Mouse (Mus musculus) left cerebral cortex, postnatal 36 days (tissue): ENCODE measurements around the gene Cacna2d1. TPM values are rescaled to one million over a fixed set of nuclear protein-coding genes. Genes with fewer than 3 reads are reported as not detected.

Experiments used
- DNase-seq, 2 experiments: peaks; one replicate each; pipeline ENCODE4 v3.0.0; 2021 to 2022; ENCODE audit warnings: low spot score in 2 of 2, mixed read lengths in 1 of 2
- intact Hi-C: fragments of 180-260 bp; cut with DNase I; formaldehyde crosslinking; loops from one replicate; pipeline ENCODE4 v1.15.1; 2025
- total RNA-seq, 2 experiments: library from RNA; stranded (reverse); gene quantifications; 2 replicates each; pipeline ENCODE4 v1.2.3; 2021

Cacna2d1 gene
- total RNA-seq, 2 experiments from 2014 or later = 187 to 210 TPM

- no peak for DNase-seq
- intact Hi-C loops = no loop called here
These were observed 301.4 kb downstream of the Cacna2d1 start for GRCm38 (mm10) chr5:16235864-16236263.

- no peak for DNase-seq
- intact Hi-C loops = no loop called here
These were observed 302.1 kb downstream of the Cacna2d1 start for GRCm38 (mm10) chr5:16236608-16237007.

DNA sequence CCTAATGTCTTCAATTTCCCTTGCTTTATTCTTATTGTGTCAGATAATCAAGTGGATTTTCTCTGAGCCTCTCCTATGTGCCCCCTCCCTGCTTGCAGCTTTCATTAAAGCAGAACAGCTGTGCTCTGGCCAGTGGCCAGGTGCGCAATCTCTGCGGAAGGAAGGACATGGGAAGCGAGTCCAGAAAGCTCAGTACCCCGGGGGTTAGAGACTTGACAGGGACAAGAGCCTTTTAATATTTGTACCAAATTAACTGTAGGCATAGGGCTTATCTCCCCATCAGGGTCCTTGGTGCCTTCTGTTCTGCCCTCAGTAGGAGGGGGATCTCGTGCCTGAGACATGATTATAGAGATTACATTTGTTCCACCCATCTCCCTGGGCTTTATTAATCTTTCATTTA, 303.5 kb downstream of the Cacna2d1 start:
- no peak for DNase-seq
- intact Hi-C loops = no loop called here

DNA sequence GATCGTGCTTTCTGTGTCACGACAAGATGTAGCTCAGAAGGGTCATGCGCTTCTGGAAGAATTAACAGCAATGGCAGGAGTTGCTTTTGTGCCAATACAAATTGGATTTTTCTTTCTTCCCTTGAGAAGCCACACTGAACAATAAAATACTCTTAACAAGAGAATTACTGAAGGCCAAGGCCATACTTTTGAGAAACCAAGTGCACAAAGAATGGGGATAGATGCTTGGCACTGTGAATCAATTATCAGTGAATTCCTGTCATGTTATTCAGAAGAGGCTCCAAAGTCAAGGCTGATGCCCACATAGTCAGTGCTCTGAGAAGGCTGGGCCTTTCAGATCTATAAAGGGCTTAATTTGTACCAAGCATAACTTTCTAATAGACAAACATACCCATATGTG, 305.8 kb downstream of the Cacna2d1 start:
- DNase-seq = no peak
- intact Hi-C loops = no loop called here

GRCm38 (mm10) chr5:16243599-16243998, 309.1 kb downstream of the Cacna2d1 start:
- no peak for DNase-seq
- intact Hi-C loops = no loop called here

DNA sequence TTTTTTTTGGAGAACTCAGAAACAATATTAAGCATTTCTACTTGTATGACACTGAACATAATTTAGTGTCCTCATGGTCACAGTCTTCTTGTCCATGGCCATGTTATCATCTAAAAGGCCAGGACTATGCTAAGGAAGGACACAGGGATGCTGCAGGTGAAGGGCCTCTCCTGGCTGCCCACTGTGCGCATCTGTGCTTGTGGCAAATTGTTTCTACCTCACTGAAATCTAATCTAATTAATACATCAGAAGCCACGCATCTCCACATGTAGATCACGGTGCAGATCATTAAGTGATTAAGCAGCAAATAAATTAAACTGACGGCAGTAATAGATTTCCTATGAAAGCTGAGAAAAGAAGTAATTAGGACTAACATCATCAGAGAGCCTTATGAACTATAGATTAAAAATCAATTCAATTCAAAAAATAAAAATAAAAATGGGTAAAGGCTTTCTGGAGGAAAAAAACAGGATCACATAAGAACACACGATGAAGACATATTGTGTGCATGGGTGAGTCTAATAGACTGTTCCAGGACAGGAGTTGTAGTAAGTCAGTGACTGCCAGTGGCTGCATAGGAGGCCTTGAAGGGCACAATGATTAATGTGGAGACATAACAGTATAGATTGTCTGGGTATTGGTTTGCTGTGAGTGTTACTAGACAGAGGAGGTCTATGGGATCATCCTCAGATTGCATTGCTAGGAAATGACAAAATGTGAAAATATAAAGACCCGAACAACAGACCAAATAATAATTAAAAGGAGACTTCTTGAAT, 318.4 kb downstream of the Cacna2d1 start:
- intact Hi-C loops = no loop called here
- no peak for DNase-seq

GRCm38 (mm10) chr5:16253768-16254167, 319.3 kb downstream of the Cacna2d1 start:
- intact Hi-C loops = no loop called here
- no peak for DNase-seq

- intact Hi-C loops = no loop called here
- peak in 1 of 2 experiments; percentile 8 for DNase-seq
These were observed 330.9 kb downstream of the Cacna2d1 start for GRCm38 (mm10) chr5:16265385-16265784.

DNA sequence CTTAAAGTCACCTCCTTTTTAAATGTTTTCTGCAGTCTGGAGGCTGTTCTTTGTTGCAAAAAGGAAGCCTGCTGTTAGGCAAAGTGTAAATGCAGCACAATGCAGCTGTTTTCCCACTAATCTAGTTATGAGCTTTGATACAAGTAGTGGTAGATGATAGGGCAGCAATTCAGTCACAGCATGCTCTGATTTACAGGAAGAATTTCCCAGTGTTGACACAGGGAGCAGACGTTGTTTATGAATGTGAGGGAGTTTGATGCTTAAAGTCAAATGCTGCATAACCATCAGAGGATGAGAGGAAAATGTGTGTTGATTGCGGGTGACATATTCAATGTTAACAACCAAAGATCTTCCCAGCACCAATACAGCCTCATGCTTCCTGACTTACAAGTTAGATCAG, 342.6 kb downstream of the Cacna2d1 start:
- intact Hi-C loops = loop anchor here (10.0 kb wide), 1 partner anchor 132 kb away; no protein-coding TSS in a partner anchor

GRCm38 (mm10) chr5:16281229-16281628, 346.7 kb downstream of the Cacna2d1 start:
- DNase-seq = no peak
- intact Hi-C loops = no loop called here

More for the DNA sequence above, 342.6 kb downstream of the Cacna2d1 start:
- no peak for DNase-seq

- intact Hi-C loops = loop anchor here (10.0 kb wide), 1 partner anchor 358 kb away; the partner anchor contains the start of gene Cacna2d1
- DNase-seq = no peak
These were observed 358.7 kb downstream of the Cacna2d1 start for GRCm38 (mm10) chr5:16293223-16293622.

- intact Hi-C loops = loop anchor here (10.0 kb wide), 1 partner anchor 359 kb away; the partner anchor contains the start of gene Cacna2d1
- DNase-seq = no peak
These were observed 359.3 kb downstream of the Cacna2d1 start for GRCm38 (mm10) chr5:16293825-16294224.

DNA sequence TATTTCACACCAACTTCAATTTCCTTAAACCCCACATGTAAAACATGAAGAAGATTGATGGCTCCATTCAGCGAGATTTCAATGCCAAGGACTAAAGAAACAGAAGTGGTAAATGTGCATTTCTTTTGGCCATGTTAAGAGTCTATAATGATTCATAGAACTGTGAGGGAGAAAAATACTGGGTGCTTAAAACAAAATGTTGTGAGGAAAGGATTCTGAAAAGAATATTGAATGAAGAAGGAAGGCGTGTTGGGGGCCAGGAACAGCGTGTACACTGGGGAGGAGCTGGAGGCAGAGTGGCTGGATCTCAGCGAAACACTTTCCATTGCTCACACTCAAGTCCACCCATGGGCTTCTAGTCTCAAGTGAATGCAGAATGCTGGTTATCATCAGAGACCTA, 360.2 kb downstream of the Cacna2d1 start:
- DNase-seq = no peak
- intact Hi-C loops = loop anchor here (5.0 to 10.0 kb wide), 2 partner anchors 360 to 457 kb away; partner anchors contain the start of gene Cacna2d1

- intact Hi-C loops = loop anchor here (5.0 to 10.0 kb wide), 2 partner anchors 362 to 460 kb away; partner anchors contain the start of gene Cacna2d1
- peak in 1 of 2 experiments; percentile 9 for DNase-seq
These were observed 362.8 kb downstream of the Cacna2d1 start for GRCm38 (mm10) chr5:16297170-16297771.

DNA sequence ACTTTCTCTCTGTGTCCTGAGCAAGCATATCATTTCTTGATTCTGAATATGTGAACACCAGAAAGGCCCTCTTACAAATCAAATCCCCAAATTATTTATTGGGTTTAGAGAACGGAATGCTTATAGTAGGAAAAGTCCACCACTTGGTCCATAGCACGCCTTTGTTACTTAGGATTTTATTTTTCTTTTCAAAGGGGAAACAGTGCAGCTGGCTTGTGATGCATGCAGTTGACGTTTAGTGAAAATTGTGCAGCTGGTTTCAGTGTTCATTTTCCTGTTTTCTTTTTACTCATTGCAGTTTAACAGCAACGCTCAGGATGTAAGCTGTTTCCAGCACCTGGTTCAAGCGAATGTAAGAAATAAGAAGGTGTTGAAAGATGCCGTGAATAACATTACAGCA, 365.1 kb downstream of the Cacna2d1 start:
- intact Hi-C loops = loop anchor here (5.0 to 10.0 kb wide), 2 partner anchors 365 to 462 kb away; partner anchors contain the start of gene Cacna2d1
- no peak for DNase-seq

DNA sequence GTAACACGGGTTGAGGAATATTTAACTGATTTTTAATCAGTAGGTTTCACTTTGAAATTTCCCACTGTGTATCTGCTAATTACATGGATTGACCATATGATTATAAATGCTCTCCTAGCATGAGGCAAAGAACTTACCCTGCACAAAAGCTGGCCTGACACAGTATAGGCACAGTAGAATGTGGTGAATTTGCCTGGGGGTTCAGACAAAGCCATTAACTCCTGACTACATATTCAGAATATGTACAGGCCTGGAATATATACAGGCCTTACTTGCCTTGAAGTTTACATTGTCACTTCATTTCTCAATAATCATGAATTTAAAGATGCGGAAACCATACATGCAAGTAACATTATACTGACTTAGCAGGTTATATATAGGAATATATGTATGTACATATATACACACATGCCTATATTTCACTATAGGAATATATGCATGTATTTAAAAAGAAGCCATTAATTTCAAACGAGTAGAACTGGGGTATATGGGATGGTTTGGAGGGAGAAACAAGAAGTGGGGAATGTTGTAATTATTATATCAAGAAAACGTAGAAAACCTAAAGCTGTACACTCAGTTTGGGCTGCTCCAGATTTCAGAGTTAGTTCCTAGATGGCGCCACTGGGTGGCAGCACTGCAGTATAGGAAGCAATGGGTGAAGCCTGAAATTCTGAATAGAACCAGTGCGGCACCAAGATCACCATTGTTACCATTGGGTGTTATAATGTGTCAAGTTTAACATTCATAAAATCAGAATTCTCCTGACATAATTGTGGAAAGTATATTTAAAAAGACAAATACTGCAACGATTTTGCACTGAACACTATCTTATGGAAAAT, 374.9 kb downstream of the Cacna2d1 start:
- DNase-seq = peak; percentile 55 to 62
- intact Hi-C loops = loop anchor here (5.0 kb wide), 1 partner anchor 558 kb away; no protein-coding TSS in a partner anchor

- intact Hi-C loops = no loop called here
These were observed 379.8 kb downstream of the Cacna2d1 start for GRCm38 (mm10) chr5:16314242-16314641.

DNA sequence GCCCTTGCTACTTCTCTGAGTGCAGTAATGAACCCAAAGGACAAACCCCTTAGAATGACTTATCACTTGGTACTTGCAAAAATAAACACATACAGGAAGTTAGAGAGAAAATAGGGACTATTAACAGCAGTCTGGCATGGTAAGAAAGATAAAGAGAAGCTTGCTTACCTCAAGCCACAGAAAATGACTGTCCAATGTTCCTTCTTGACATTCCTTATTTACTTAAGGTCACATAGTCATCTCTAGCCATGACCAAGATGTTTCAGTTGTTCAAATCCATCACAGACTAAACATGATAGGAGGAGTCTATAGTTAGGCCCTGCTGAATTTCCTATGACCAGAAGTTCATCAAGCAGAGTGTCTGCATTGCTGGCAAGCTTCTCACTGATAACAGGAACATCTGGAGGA, 381.5 kb downstream of the Cacna2d1 start:
- DNase-seq = no peak
- intact Hi-C loops = no loop called here

More at GRCm38 (mm10) chr5:16314242-16314641, 379.8 kb downstream of the Cacna2d1 start:
- DNase-seq = no peak

GRCm38 (mm10) chr5:16317680-16318242, 383.3 kb downstream of the Cacna2d1 start:
- intact Hi-C loops = no loop called here
- no peak for DNase-seq
